Comparison of ENCODE assay signal across 25 mouse cellular contexts in genomic region chr16:20596687-20597441, GRCm38 (mm10). TPM values are rescaled to one million over a fixed set of nuclear protein-coding genes. Genes with fewer than 3 reads are reported as not detected.
DNase-seq lines count a peak whose midpoint lies in the region; ATAC-seq lines count a peak whose summit lies in the region.
"Had no signal": no experiment of that assay in that cellular context is flagged by ENCODE, and none has a peak within 500 bp of the region (broad histone marks: within the 10 kb centered on the region; RNA-seq: fewer than 3 reads in every experiment).

No protein-coding gene starts in this region.

- H3K36me3 ChIP-seq in liver, embryonic 16.5 days (ENCODE audit: control insufficient read depth, insufficient read depth): no peaks in the 10 kb centered on the region
- H3K36me3 ChIP-seq in liver, embryonic 11.5 days (ENCODE audit: control insufficient read depth, insufficient read depth, low read length): no peaks in the 10 kb centered on the region
- H3K36me3 ChIP-seq in stomach, embryonic 14.5 days (ENCODE audit: control insufficient read depth, insufficient read depth, low read length): no peaks in the 10 kb centered on the region
- H3K36me3 ChIP-seq in midbrain, embryonic 14.5 days (ENCODE audit: control insufficient read depth, insufficient read depth, low read length): no peaks in the 10 kb centered on the region
- H3K36me3 ChIP-seq: forebrain, embryonic 10.5 days; G1E; hindbrain, embryonic 12.5 days had no signal

- H3K9me3 ChIP-seq in liver, embryonic 16.5 days (replicated peaks; ENCODE audit: control insufficient read depth, low read length): no peaks in the 10 kb centered on the region
- H3K9me3 ChIP-seq in liver, embryonic 11.5 days (ENCODE audit: control insufficient read depth, low read length): no peaks in the 10 kb centered on the region
- no peaks in the 10 kb centered on the region for H3K9me3 ChIP-seq in stomach, embryonic 14.5 days (ENCODE audit: control insufficient read depth, low read depth, low read length)
- H3K9me3 ChIP-seq in midbrain, embryonic 14.5 days (ENCODE audit: control insufficient read depth, low read length): no peaks in the 10 kb centered on the region
- H3K9me3 ChIP-seq: forebrain, embryonic 10.5 days; forebrain, embryonic 13.5 days; G1E; hindbrain, embryonic 12.5 days; hindbrain, embryonic 15.5 days had no signal

- peaks cover 28% of the 10 kb centered on the region for H3K4me1 ChIP-seq in liver, embryonic 16.5 days (ENCODE audit: control insufficient read depth, low read depth, low read length)
- H3K4me1 ChIP-seq in liver, embryonic 11.5 days (replicated peaks; ENCODE audit: control insufficient read depth, insufficient read depth, low read length): peaks cover 26% of the 10 kb centered on the region
- H3K4me1 ChIP-seq in stomach, embryonic 14.5 days (ENCODE audit: control insufficient read depth, insufficient read depth, low read length): no peaks in the 10 kb centered on the region
- no peaks in the 10 kb centered on the region for H3K4me1 ChIP-seq in midbrain, embryonic 14.5 days (ENCODE audit: control insufficient read depth, insufficient read depth, low read length)
- H3K4me1 ChIP-seq: forebrain, embryonic 10.5 days; forebrain, embryonic 13.5 days; hindbrain, embryonic 12.5 days; hindbrain, embryonic 15.5 days had no signal

- peaks cover 22% of the 10 kb centered on the region for H3K27me3 ChIP-seq in liver, embryonic 16.5 days (ENCODE audit: control insufficient read depth, insufficient read depth, low read depth, low read length)
- peaks cover 27% of the 10 kb centered on the region for H3K27me3 ChIP-seq in liver, embryonic 11.5 days (replicated peaks; ENCODE audit: control insufficient read depth, insufficient read depth, low read length)
- H3K27me3 ChIP-seq in stomach, embryonic 14.5 days (ENCODE audit: control insufficient read depth, insufficient read depth, low read length): 0 out of 2 replicates have a peak, but pooled peaks cover 3% of the 10 kb centered on the region
- H3K27me3 ChIP-seq in midbrain, embryonic 14.5 days (ENCODE audit: control insufficient read depth, insufficient read depth, low read length): peaks cover 9% of the 10 kb centered on the region

- H3K4me2 ChIP-seq in liver, embryonic 16.5 days (ENCODE audit: low read depth, low read length): no peak overlapping the region
- H3K4me2 ChIP-seq in liver, embryonic 11.5 days: no peak overlapping the region
- no peak overlapping the region for H3K4me2 ChIP-seq in stomach, embryonic 14.5 days (replicated peaks; ENCODE audit: low read depth, low read length)
- no peak overlapping the region for H3K4me2 ChIP-seq in midbrain, embryonic 14.5 days (ENCODE audit: low read length)
- H3K4me2 ChIP-seq: forebrain, embryonic 13.5 days; heart, embryonic 11.5 days; hindbrain, embryonic 12.5 days; hindbrain, embryonic 15.5 days had no signal

- no peak overlapping the region for H3K27ac ChIP-seq in liver, embryonic 16.5 days (ENCODE audit: low read length)
- no peak overlapping the region for H3K27ac ChIP-seq in liver, embryonic 11.5 days (ENCODE audit: low read depth, low read length)
- H3K27ac ChIP-seq in stomach, embryonic 14.5 days (ENCODE audit: low read length): no peak overlapping the region
- H3K27ac ChIP-seq in midbrain, embryonic 14.5 days (replicated peaks; ENCODE audit: low read depth, low read length): no peak overlapping the region
- H3K27ac ChIP-seq: forebrain, embryonic 10.5 days; forebrain, embryonic 13.5 days; hindbrain, embryonic 12.5 days; hindbrain, embryonic 15.5 days had no signal

- peak; percentile 28; the same call in 1 of the 2 replicates for ATAC-seq in liver, embryonic 16.5 days (ENCODE audit: low read depth)
- no peak for ATAC-seq in liver, embryonic 11.5 days (replicated peaks; ENCODE audit: low FRiP score)
- ATAC-seq in stomach, embryonic 14.5 days (ENCODE audit: insufficient number of reproducible peaks, insufficient read depth, low FRiP score, low read depth): peak; percentile 47; the same call in 1 of the 2 replicates
- no peak for ATAC-seq in midbrain, embryonic 14.5 days (ENCODE audit: low FRiP score, low TSS enrichment)
- no peak for ATAC-seq in activated CD4-positive, CD25-positive, alpha-beta regulatory T cell, adult 4 months
- ATAC-seq: forebrain, embryonic 13.5 days had no signal

- peak; percentile 87 for DNase-seq in heart, adult 11 months
- no peak for DNase-seq in heart, adult 18-20 months
- no peak for DNase-seq in liver, embryonic 11.5 days (ENCODE audit: low spot score)
- DNase-seq in midbrain, embryonic 14.5 days: no peak
- DNase-seq: adrenal gland, postnatal 10 days; adrenal gland, postnatal 36 days; B cell, adult 2 months; cerebellum, adult 18-20 months; cerebellum, adult 9-10 months; cerebellum, postnatal 14 days; gastrocnemius, postnatal 25 days had no signal

- WGBS in liver, embryonic 16.5 days (ENCODE audit: insufficient replicate concordance): 35% methylated on average over 7 of the region's 7 CpGs
- 61% methylated on average over 7 of the region's 7 CpGs for whole genome bisulfite sequencing in liver, embryonic 11.5 days
- 62% methylated on average over 7 of the region's 7 CpGs for WGBS in stomach, embryonic 14.5 days
- 73% methylated on average over 7 of the region's 7 CpGs for WGBS in midbrain, embryonic 14.5 days

- H3K4me3 ChIP-seq in liver, embryonic 16.5 days (ENCODE audit: low read depth, low read length): no peak overlapping the region
- H3K4me3 ChIP-seq in liver, embryonic 11.5 days (ENCODE audit: low read depth, low read length): no peak overlapping the region
- no peak overlapping the region for H3K4me3 ChIP-seq in stomach, embryonic 14.5 days (ENCODE audit: low read depth, low read length)
- no peak overlapping the region for H3K4me3 ChIP-seq in midbrain, embryonic 14.5 days (replicated peaks; ENCODE audit: low read depth, low read length)
- H3K4me3 ChIP-seq: forebrain, embryonic 10.5 days; forebrain, embryonic 13.5 days; hindbrain, embryonic 12.5 days; hindbrain, embryonic 15.5 days had no signal

- H3K9ac ChIP-seq in liver, embryonic 16.5 days (ENCODE audit: low read depth, low read length): no peak overlapping the region
- H3K9ac ChIP-seq in liver, embryonic 11.5 days (ENCODE audit: low read depth, low read length): no peak overlapping the region
- H3K9ac ChIP-seq in stomach, embryonic 14.5 days (replicated peaks; ENCODE audit: low read depth, low read length): no peak overlapping the region
- H3K9ac ChIP-seq in midbrain, embryonic 14.5 days (replicated peaks; ENCODE audit: low read length): no peak overlapping the region
- H3K9ac ChIP-seq: forebrain, embryonic 13.5 days; hindbrain, embryonic 12.5 days; hindbrain, embryonic 15.5 days had no signal

RNA-seq across cellular contexts. Expression of gene Vwa5b2, which starts 7.6 kb away (rescaled TPM):
- total RNA-seq in heart, adult 18-20 months (2021): under 1 TPM in 1 of 2 experiments, not detected in 1; 0.18 TPM
- 0.83 and 0.91 TPM in 2 replicates for polyA plus RNA-seq in liver, embryonic 16.5 days (2015; fragmentation: Nextera tagmentation; extraction: Ambion mirVana)
- 0.58 and 1.1 TPM in 2 replicates for polyA plus RNA-seq in liver, embryonic 11.5 days (2014; fragmentation: Nextera tagmentation; extraction: Ambion mirVana)
- polyA plus RNA-seq in stomach, embryonic 14.5 days (2014; fragmentation: Nextera tagmentation; extraction: Ambion mirVana): 4.0 and 4.3 TPM in 2 replicates
- 12.1 and 15.8 TPM in 2 replicates for polyA plus RNA-seq in midbrain, embryonic 14.5 days (2014; fragmentation: Nextera tagmentation; extraction: Ambion mirVana)
- under 1 TPM; 0.11 to 0.42 TPM for polyA plus RNA-seq in activated CD4-positive, CD25-positive, alpha-beta regulatory T cell, adult 4 months (2017; shearing (Covaris generic))
- total RNA-seq: CH12.LX; G1E; gastrocnemius, postnatal 25 days had no signal
- polyA plus RNA-seq: heart, postnatal 0 days had no signal

RNA-seq across cellular contexts. Expression of gene Eef1akmt4, which starts 14.5 kb away (rescaled TPM):
- 1 to 10 TPM; 6.6 to 9.1 TPM for total RNA-seq in heart, adult 18-20 months (2021)
- 13.0 and 15.0 TPM in 2 replicates for polyA plus RNA-seq in liver, embryonic 16.5 days (2015; fragmentation: Nextera tagmentation; extraction: Ambion mirVana)
- 42.7 and 44.6 TPM in 2 replicates for polyA plus RNA-seq in liver, embryonic 11.5 days (2014; fragmentation: Nextera tagmentation; extraction: Ambion mirVana)
- polyA plus RNA-seq in stomach, embryonic 14.5 days (2014; fragmentation: Nextera tagmentation; extraction: Ambion mirVana): 30.3 and 33.8 TPM in 2 replicates
- 10.5 and 12.0 TPM in 2 replicates for polyA plus RNA-seq in midbrain, embryonic 14.5 days (2014; fragmentation: Nextera tagmentation; extraction: Ambion mirVana)
- 10 to 100 TPM; 19.0 to 25.6 TPM for polyA plus RNA-seq in activated CD4-positive, CD25-positive, alpha-beta regulatory T cell, adult 4 months (2017; shearing (Covaris generic))

RNA-seq across cellular contexts. Expression of gene Gm49333, which starts 14.5 kb away (rescaled TPM):
- total RNA-seq in heart, adult 18-20 months (2021): not detected
- polyA plus RNA-seq in liver, embryonic 16.5 days (2015; fragmentation: Nextera tagmentation; extraction: Ambion mirVana): not detected in 2 replicates
- 0.05 TPM in 1 of 2 replicates, not detected in the other for polyA plus RNA-seq in liver, embryonic 11.5 days (2014; fragmentation: Nextera tagmentation; extraction: Ambion mirVana)
- polyA plus RNA-seq in stomach, embryonic 14.5 days (2014; fragmentation: Nextera tagmentation; extraction: Ambion mirVana): not detected in 2 replicates
- polyA plus RNA-seq in midbrain, embryonic 14.5 days (2014; fragmentation: Nextera tagmentation; extraction: Ambion mirVana): not detected in 2 replicates
- polyA plus RNA-seq in activated CD4-positive, CD25-positive, alpha-beta regulatory T cell, adult 4 months (2017; shearing (Covaris generic)): not detected
- total RNA-seq: adrenal gland, postnatal 10 days; CH12.LX; G1E; gastrocnemius, postnatal 25 days; heart, adult 8-10 months; hematopoietic stem cell, adult 5-6 weeks had no signal
- polyA plus RNA-seq: embryonic facial prominence, embryonic 11.5 days; forebrain, embryonic 10.5 days; G1E; heart, embryonic 11.5 days; heart, postnatal 0 days; hindbrain, embryonic 12.5 days; hindbrain, embryonic 15.5 days had no signal

RNA-seq across cellular contexts. Expression of gene Alg3, which starts 14.7 kb away (rescaled TPM):
- total RNA-seq in heart, adult 18-20 months (2021): 10 to 100 TPM in 1 of 2 experiments, 1 to 10 TPM in 1; 8.8 to 11.4 TPM
- polyA plus RNA-seq in liver, embryonic 16.5 days (2015; fragmentation: Nextera tagmentation; extraction: Ambion mirVana): 17.7 and 18.5 TPM in 2 replicates
- polyA plus RNA-seq in liver, embryonic 11.5 days (2014; fragmentation: Nextera tagmentation; extraction: Ambion mirVana): 55.7 and 58.6 TPM in 2 replicates
- 46.1 and 46.8 TPM in 2 replicates for polyA plus RNA-seq in stomach, embryonic 14.5 days (2014; fragmentation: Nextera tagmentation; extraction: Ambion mirVana)
- polyA plus RNA-seq in midbrain, embryonic 14.5 days (2014; fragmentation: Nextera tagmentation; extraction: Ambion mirVana): 43.4 and 46.3 TPM in 2 replicates
- 10 to 100 TPM; 28.2 to 31.8 TPM for polyA plus RNA-seq in activated CD4-positive, CD25-positive, alpha-beta regulatory T cell, adult 4 months (2017; shearing (Covaris generic))

RNA-seq across cellular contexts. Expression of gene Camk2n2, which starts 24.2 kb away (rescaled TPM):
- 1 to 10 TPM; 1.3 to 1.6 TPM for total RNA-seq in heart, adult 18-20 months (2021)
- polyA plus RNA-seq in liver, embryonic 16.5 days (2015; fragmentation: Nextera tagmentation; extraction: Ambion mirVana): 0.15 and 0.18 TPM in 2 replicates
- polyA plus RNA-seq in liver, embryonic 11.5 days (2014; fragmentation: Nextera tagmentation; extraction: Ambion mirVana): 0.47 and 0.59 TPM in 2 replicates
- polyA plus RNA-seq in stomach, embryonic 14.5 days (2014; fragmentation: Nextera tagmentation; extraction: Ambion mirVana): 1.8 and 2.1 TPM in 2 replicates
- polyA plus RNA-seq in midbrain, embryonic 14.5 days (2014; fragmentation: Nextera tagmentation; extraction: Ambion mirVana): 35.6 and 54.4 TPM in 2 replicates
- not detected for polyA plus RNA-seq in activated CD4-positive, CD25-positive, alpha-beta regulatory T cell, adult 4 months (2017; shearing (Covaris generic))
- total RNA-seq: hematopoietic stem cell, adult 5-6 weeks had no signal

Comparison
In these comparisons a context has a peak if more than half of its experiments do, and no peak if none do; other contexts are left out.
1. ATAC-seq: peak in liver, embryonic 16.5 days (single experiment) and stomach, embryonic 14.5 days (single experiment); none in liver, embryonic 11.5 days (single experiment), midbrain, embryonic 14.5 days (single experiment) and activated CD4-positive, CD25-positive, alpha-beta regulatory T cell, adult 4 months (single experiment).